Mouse (Mus musculus): ENCODE results near the gene Erfe. TPM values are rescaled to one million over a fixed set of nuclear protein-coding genes. Genes with fewer than 3 reads are reported as not detected.

The Erfe gene
- 1.1 and 1.5 TPM in 2 replicates for polyA plus RNA-seq (2014; fragmentation: Nextera tagmentation; extraction: Ambion mirVana)

DNA sequence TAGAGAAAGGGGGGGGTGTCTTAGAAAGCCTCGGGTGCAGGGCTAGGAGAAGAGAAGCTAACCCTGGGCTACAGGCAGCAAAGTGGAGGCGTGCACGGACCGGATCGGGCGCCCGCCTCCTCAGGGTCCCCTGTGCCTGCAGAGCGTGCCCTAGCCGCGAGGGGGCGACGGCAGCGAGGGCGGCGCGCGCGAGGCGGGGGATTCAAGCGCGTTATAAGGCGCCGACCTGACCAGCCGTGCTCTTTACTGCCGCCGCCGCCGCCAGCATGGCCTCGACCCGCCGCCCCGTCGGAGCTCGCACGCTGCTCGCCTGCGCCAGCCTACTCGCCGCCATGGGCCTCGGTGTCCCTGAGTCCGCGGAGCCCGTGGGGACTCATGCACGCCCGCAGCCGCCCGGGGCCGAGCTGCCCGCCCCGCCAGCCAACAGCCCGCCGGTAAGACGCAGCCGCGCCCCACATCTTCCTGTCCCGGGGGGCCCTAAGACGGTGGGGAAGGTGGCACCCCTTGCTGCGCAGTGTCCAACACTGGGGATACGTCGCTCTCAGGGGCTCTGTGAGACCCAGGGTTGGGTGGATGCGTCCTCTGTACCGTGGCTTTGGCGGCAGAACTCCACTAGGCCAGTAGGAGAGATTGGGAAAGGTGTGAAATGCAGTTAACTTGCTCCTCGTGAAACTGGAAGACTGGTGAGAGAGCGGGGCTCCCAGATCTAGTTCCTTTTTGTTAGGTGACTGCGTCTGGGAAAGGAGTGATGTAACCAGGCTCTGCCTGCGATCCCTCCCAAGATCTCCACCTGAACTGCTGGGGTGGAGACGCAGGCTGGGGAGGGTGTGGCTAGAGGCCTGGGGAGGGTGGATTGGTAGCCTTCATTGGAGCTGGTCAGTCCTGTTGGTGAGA lies at the start of gene Erfe:
Erfe (plus strand) TSS at position 216 of the 894 bp plus-strand sequence.
- Histone ChIP-seq H3K4me2 (ENCODE audit: low read depth, severe bottlenecking) (peak within 1 kb of the TSS; percentile 92), H3K9me3 (ENCODE audit: control insufficient read depth, low read length) (peaks cover 2% of the 10 kb centered on the region; the same call in 1 of the 2 replicates), H3K4me3 (ENCODE audit: low read depth, low read length) (peak within 1 kb of the TSS; percentile 43), H3K9ac (ENCODE audit: low read length) (peak within 1 kb of the TSS; percentile 59), H3K27ac (replicated peaks; ENCODE audit: low read depth, low read length) (no peak within 1 kb of the TSS), H3K4me1 (ENCODE audit: control insufficient read depth, insufficient read depth, low read length) (peaks cover 8% of the 10 kb centered on the region), H3K27me3 (ENCODE audit: control insufficient read depth, insufficient read depth, low read length) (peaks cover 4% of the 10 kb centered on the region; the same call in 1 of the 2 replicates), H3K36me3 (ENCODE audit: control insufficient read depth, insufficient read depth, low read length) (peaks cover 4% of the 10 kb centered on the region; the same call in 1 of the 2 replicates)
- DNase-seq (ENCODE audit: low spot score), result peak; percentile 84
- ATAC-seq (ENCODE audit: insufficient number of reproducible peaks, low FRiP score, low TSS enrichment, low read depth), result peak; percentile 33; the same call in 1 of the 2 replicates
- 1% methylated on average over 65 of the region's 68 CpGs for WGBS

DNA sequence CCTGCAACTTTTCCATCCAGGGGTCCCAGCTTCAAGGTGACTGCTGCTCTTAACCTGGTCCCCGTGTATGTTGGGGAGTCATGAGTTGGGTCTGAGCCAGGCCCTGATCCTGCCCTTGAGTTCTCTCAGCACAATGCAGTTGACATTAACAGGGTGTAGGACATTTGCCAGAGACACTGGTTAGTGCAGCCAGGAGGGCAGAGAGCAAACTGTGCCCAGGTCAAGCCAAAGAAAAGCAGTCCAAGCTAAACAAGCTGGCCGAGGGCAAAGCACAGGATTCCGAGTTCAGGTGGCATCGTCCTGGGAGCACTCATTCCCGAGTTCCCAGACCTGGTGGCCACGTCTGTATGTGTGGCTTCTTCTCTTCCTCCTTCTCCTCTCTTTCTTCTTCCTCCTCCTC lies 48.6 kb upstream of the Erfe start:
- Histone ChIP-seq H3K9me3 (ENCODE audit: control insufficient read depth, low read length) (no peaks in the 10 kb centered on the region), H3K9ac (ENCODE audit: low read length) (no peak overlapping the region), H3K4me3 (ENCODE audit: low read depth, low read length) (no peak overlapping the region), H3K27me3 (ENCODE audit: control insufficient read depth, insufficient read depth, low read length) (no peaks in the 10 kb centered on the region), H3K36me3 (ENCODE audit: control insufficient read depth, insufficient read depth, low read length) (no peaks in the 10 kb centered on the region), H3K4me1 (ENCODE audit: control insufficient read depth, insufficient read depth, low read length) (no peaks in the 10 kb centered on the region), H3K4me2 (ENCODE audit: low read depth, severe bottlenecking) (no peak overlapping the region), H3K27ac (replicated peaks; ENCODE audit: low read depth, low read length) (no peak overlapping the region)
- DNase-seq (ENCODE audit: low spot score) (no peak), ATAC-seq (ENCODE audit: insufficient number of reproducible peaks, low FRiP score, low TSS enrichment, low read depth) (no peak)
- 90% methylated on average over 6 of the region's 6 CpGs for WGBS

DNA sequence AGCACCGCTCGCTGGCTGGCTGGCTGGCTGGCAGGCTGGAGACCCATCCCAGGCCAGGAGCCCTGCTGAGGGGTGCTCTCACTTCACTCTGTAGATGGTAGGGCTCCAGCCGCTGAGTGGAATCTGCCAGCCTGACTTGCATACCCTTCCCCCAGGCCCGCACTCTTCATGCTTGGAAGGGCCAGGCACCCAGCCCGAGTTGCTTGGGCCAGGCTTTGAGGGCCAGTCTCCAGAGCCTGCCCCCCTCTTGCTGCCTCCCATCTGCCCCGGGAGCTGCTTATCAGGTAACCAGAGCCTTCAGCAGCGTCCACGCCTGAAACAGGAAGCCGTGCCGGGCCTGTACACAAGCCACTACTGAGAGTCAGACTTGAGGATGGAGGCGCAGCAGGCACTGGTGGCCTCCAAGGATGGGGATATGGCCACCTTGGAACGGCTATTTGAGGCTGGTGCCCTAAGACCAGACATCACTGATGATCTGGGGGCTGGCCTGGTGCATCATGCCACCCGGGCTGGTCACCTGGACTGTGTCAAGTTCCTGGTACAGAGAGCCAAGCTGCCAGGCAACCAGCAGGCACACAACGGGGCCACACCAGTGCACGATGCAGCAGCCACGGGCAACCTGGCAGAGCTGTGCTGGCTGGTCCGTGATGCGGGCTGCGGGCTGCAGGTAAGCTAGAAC lies 44.3 kb upstream of the Erfe start, which contains the start of gene Espnl:
Espnl (plus strand) TSS at position 316 of the 679 bp plus-strand sequence.
- no peak within 1 kb of the TSS for H3K27ac ChIP-seq (replicated peaks; ENCODE audit: low read depth, low read length)
- H3K4me2 ChIP-seq (ENCODE audit: low read depth, severe bottlenecking), result no peak within 1 kb of the TSS
- DNase-seq (ENCODE audit: low spot score) (no peak), ATAC-seq (ENCODE audit: insufficient number of reproducible peaks, low FRiP score, low TSS enrichment, low read depth) (no peak; the same call in 1 of the 2 replicates)
- no peaks in the 10 kb centered on the region for H3K27me3 ChIP-seq (ENCODE audit: control insufficient read depth, insufficient read depth, low read length)
- no peak within 1 kb of the TSS for H3K9ac ChIP-seq (ENCODE audit: low read length)
- H3K36me3 ChIP-seq (ENCODE audit: control insufficient read depth, insufficient read depth, low read length), result no peaks in the 10 kb centered on the region
- H3K4me3 ChIP-seq (ENCODE audit: low read depth, low read length), result no peak within 1 kb of the TSS
- 72% methylated on average over 19 of the region's 19 CpGs for WGBS
- H3K4me1 ChIP-seq (ENCODE audit: control insufficient read depth, insufficient read depth, low read length), result no peaks in the 10 kb centered on the region
- H3K9me3 ChIP-seq (ENCODE audit: control insufficient read depth, low read length), result no peaks in the 10 kb centered on the region

DNA sequence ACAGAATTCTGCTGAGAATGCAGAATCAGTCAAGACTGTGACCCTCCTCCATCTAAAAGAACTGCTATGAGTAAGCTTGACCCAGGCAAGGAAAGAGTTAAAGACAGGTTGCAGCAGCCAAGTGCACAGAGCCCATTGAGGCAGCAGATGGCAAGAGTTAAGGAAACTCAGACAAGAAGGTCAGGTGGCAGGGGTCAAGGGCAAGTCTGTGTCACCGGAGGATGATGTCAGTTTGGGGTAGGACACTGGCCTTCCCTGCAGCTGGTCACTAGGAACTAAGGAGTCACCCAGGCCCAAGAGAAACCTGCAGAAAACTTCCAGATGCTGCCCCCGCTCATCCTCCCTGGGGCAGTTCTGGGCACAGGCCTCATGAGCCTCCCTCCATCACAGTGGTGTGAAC lies 41.6 kb upstream of the Erfe start:
- Histone ChIP-seq H3K9me3 (ENCODE audit: control insufficient read depth, low read length) (no peaks in the 10 kb centered on the region), H3K4me2 (ENCODE audit: low read depth, severe bottlenecking) (no peak overlapping the region), H3K27ac (replicated peaks; ENCODE audit: low read depth, low read length) (no peak overlapping the region), H3K9ac (ENCODE audit: low read length) (no peak overlapping the region), H3K4me3 (ENCODE audit: low read depth, low read length) (no peak overlapping the region), H3K4me1 (ENCODE audit: control insufficient read depth, insufficient read depth, low read length) (no peaks in the 10 kb centered on the region), H3K27me3 (ENCODE audit: control insufficient read depth, insufficient read depth, low read length) (no peaks in the 10 kb centered on the region), H3K36me3 (ENCODE audit: control insufficient read depth, insufficient read depth, low read length) (no peaks in the 10 kb centered on the region)
- WGBS, result 76% methylated on average over 2 of the region's 2 CpGs
- ATAC-seq (ENCODE audit: insufficient number of reproducible peaks, low FRiP score, low TSS enrichment, low read depth) (no peak), DNase-seq (ENCODE audit: low spot score) (no peak)

DNA sequence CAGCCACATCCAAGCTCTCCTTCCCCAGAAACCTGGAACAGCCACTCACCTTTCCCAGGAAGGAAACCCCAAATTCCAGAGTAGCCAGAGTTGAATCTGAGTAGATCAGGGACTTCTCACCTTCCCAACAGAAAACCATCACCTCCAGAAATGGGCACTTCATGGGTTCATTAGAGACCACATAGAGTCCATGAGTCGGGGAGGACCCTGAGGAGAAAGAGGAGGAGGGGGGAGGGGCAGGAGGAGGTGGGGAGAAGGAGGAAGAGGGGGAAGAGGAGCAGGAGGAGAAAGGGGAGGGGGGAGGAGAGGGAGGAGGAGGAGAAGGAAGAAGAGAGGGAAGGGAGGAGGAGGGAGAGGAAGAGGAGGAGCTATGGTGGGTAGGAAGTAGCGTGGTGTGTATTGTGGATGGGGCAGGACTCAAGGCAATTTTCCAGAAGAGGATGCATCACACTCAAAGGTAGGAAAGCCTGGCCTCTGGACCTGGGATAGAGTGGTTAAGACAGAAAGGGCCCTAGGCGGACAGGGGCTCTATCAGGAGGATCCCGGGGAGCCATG lies 40.7 kb upstream of the Erfe start:
- Histone ChIP-seq H3K4me3 (ENCODE audit: low read depth, low read length) (no peak overlapping the region), H3K27ac (replicated peaks; ENCODE audit: low read depth, low read length) (no peak overlapping the region), H3K27me3 (ENCODE audit: control insufficient read depth, insufficient read depth, low read length) (no peaks in the 10 kb centered on the region), H3K9me3 (ENCODE audit: control insufficient read depth, low read length) (no peaks in the 10 kb centered on the region), H3K36me3 (ENCODE audit: control insufficient read depth, insufficient read depth, low read length) (no peaks in the 10 kb centered on the region), H3K9ac (ENCODE audit: low read length) (no peak overlapping the region), H3K4me1 (ENCODE audit: control insufficient read depth, insufficient read depth, low read length) (no peaks in the 10 kb centered on the region), H3K4me2 (ENCODE audit: low read depth, severe bottlenecking) (no peak overlapping the region)
- DNase-seq (ENCODE audit: low spot score), result no peak
- WGBS, result 84% methylated on average over 4 of the region's 4 CpGs
- no peak for ATAC-seq (ENCODE audit: insufficient number of reproducible peaks, low FRiP score, low TSS enrichment, low read depth)

DNA sequence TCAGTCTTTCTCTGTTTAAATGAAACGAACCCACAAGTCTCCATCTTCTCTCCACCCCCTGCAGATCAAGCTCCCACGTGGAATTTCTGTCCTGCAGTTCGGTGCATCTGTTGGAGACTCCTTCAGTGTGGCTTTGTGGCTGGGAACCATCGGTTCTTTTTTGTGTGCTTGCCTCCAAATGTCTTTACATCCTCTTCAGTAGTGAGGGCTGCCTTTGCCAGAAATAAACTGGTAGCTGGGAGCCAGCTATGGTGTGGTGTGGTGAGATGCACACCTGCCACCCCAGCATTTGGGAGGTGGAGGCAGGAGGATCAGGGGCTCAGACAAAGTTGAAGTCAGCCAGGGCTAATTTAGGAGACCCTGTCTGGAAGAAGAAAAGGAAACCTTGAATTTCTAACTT lies 34.1 kb upstream of the Erfe start:
- no peak for ATAC-seq (ENCODE audit: insufficient number of reproducible peaks, low FRiP score, low TSS enrichment, low read depth)
- Histone ChIP-seq H3K4me1 (ENCODE audit: control insufficient read depth, insufficient read depth, low read length) (no peaks in the 10 kb centered on the region), H3K27me3 (ENCODE audit: control insufficient read depth, insufficient read depth, low read length) (no peaks in the 10 kb centered on the region), H3K9ac (ENCODE audit: low read length) (no peak overlapping the region), H3K36me3 (ENCODE audit: control insufficient read depth, insufficient read depth, low read length) (no peaks in the 10 kb centered on the region), H3K4me3 (ENCODE audit: low read depth, low read length) (no peak overlapping the region), H3K27ac (replicated peaks; ENCODE audit: low read depth, low read length) (no peak overlapping the region), H3K9me3 (ENCODE audit: control insufficient read depth, low read length) (no peaks in the 10 kb centered on the region), H3K4me2 (ENCODE audit: low read depth, severe bottlenecking) (no peak overlapping the region)
- DNase-seq (ENCODE audit: low spot score), result no peak
- WGBS, result 62% methylated on average over 4 of the region's 4 CpGs

DNA sequence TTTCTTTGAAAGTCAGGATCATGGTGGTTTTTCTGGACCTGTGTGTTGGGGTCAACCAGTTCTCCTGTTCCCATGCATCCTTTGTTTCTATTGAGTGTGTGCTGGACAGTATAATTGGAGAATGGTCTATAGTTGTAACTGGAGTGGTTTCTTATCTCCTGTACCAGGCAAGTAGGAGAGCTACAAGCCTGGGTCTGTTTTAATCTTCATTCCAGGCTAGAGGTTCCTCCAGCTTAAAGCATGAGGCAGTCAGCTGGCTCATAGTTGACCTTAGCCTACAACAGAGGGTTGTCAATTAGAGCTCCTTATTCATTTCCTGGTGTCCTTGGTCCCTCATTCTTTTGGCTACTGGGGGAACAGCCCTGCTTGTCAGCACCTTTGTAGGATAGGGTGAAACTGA lies 32.6 kb upstream of the Erfe start:
- Histone ChIP-seq H3K4me3 (ENCODE audit: low read depth, low read length) (no peak overlapping the region), H3K36me3 (ENCODE audit: control insufficient read depth, insufficient read depth, low read length) (no peaks in the 10 kb centered on the region), H3K27me3 (ENCODE audit: control insufficient read depth, insufficient read depth, low read length) (no peaks in the 10 kb centered on the region; the same call in 1 of the 2 replicates), H3K9me3 (ENCODE audit: control insufficient read depth, low read length) (no peaks in the 10 kb centered on the region), H3K27ac (replicated peaks; ENCODE audit: low read depth, low read length) (no peak overlapping the region), H3K4me1 (ENCODE audit: control insufficient read depth, insufficient read depth, low read length) (no peaks in the 10 kb centered on the region), H3K4me2 (ENCODE audit: low read depth, severe bottlenecking) (no peak overlapping the region), H3K9ac (ENCODE audit: low read length) (no peak overlapping the region)
- ATAC-seq (ENCODE audit: insufficient number of reproducible peaks, low FRiP score, low TSS enrichment, low read depth) (no peak), DNase-seq (ENCODE audit: low spot score) (no peak)

DNA sequence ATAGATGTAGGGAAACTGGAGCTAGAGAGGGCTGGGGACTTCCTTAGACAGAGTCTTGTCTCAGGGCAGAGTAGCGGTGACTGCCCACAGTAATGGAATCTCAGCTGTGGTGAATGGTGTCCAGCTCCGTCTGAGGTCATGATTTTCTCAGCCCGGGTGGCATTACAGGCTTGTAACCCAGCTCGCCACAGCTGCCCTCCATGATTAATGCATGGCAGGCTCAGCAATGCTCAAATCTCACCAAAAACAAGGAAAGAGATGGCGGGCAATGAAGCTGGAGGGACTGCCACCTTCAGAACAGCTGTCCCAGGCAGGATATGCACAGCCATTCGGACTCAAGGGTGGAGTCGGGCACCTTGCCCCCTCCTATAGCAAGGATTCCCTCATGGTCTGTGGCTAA lies 28.9 kb upstream of the Erfe start:
- Histone ChIP-seq H3K36me3 (ENCODE audit: control insufficient read depth, insufficient read depth, low read length) (no peaks in the 10 kb centered on the region), H3K27me3 (ENCODE audit: control insufficient read depth, insufficient read depth, low read length) (peaks cover 4% of the 10 kb centered on the region; the same call in 1 of the 2 replicates)

More for the DNA sequence above, 28.9 kb upstream of the Erfe start:
- no peak overlapping the region for H3K27ac ChIP-seq (replicated peaks; ENCODE audit: low read depth, low read length)
- no peak overlapping the region; the same call in 1 of the 2 replicates for H3K4me2 ChIP-seq (ENCODE audit: low read depth, severe bottlenecking)
- no peak for ATAC-seq (ENCODE audit: insufficient number of reproducible peaks, low FRiP score, low TSS enrichment, low read depth)
- H3K4me1 ChIP-seq (ENCODE audit: control insufficient read depth, insufficient read depth, low read length), result no peaks in the 10 kb centered on the region
- no peak overlapping the region for H3K4me3 ChIP-seq (ENCODE audit: low read depth, low read length)
- DNase-seq (ENCODE audit: low spot score), result no peak
- no peak overlapping the region for H3K9ac ChIP-seq (ENCODE audit: low read length)
- 91% methylated on average over 7 of the region's 7 CpGs for WGBS
- H3K9me3 ChIP-seq (ENCODE audit: control insufficient read depth, low read length), result no peaks in the 10 kb centered on the region

Measured in limb, embryonic 11.5 days (tissue).